Mouse (Mus musculus): ENCODE measurements around the gene Map1s. TPM values are rescaled to one million over a fixed set of nuclear protein-coding genes. Genes with fewer than 3 reads are reported as not detected.

Gene Map1s
- total RNA-seq, 2 experiments from 2014 or later, result 76.5 to 79.8 TPM

GRCm38 (mm10) chr8:70920049-70920922 is 14.6 kb downstream of the Map1s start:
- peak in 1 of 2 experiments; percentile 12 for DNase-seq (ENCODE audit: extremely low spot score in 1 of 2, low spot score in 2 of 2)
- intact Hi-C loops (cut with DNase I), result no loop called here

GRCm38 (mm10) chr8:70924151-70924550 is 18.4 kb downstream of the Map1s start:
- DNase-seq (ENCODE audit: extremely low spot score in 1 of 2, low spot score in 2 of 2), result no peak

DNA sequence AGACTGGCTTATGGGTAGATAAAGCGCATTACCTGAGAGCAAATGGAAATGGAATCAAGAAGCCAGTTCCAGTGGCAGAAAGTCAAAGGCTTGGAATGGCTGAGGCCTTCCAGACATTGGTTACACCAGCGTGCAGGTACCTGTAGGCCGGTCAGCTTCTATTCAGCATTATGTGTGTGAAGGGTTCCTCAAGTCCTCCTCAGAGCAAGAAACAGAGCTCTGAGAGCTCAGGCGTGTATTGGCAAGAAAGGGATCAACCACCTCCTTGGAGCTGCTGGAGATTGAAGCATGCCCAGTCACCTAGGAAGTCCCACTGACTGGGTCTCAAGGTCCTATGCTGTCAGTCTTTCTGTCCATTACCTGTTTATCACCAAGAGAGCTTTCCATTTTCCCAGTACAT is 20.0 kb downstream of the Map1s start:
- intact Hi-C loops (cut with DNase I), result no loop called here
- DNase-seq (ENCODE audit: extremely low spot score in 1 of 2, low spot score in 2 of 2), result no peak

More at GRCm38 (mm10) chr8:70924151-70924550, 18.4 kb downstream of the Map1s start:
- intact Hi-C loops (cut with DNase I), result no loop called here

- DNase-seq (ENCODE audit: extremely low spot score in 1 of 2, low spot score in 2 of 2), result no peak
- intact Hi-C loops (cut with DNase I), result no loop called here
Measured at GRCm38 (mm10) chr8:70926396-70926795, 20.7 kb downstream of the Map1s start.

DNA sequence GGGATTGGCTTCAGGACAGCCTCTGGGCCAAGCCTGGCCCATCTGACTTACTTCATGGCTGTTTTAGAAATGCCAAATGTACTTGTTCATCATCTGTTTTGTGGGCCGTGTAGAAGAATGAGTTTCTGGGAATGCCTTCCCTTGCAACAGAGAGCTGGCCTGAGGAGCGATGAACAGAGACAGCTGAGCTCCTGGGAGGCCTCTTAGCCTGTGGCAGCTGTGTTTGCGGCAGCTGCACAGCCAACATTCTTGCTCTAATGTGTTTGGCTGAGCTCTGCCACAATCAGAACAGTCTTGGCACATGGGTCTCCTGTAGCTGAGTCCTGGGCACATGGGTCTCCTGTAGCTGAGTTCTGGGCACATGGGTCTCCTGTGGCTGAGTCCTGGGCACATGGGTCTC is 22.4 kb downstream of the Map1s start:
- no peak for DNase-seq (ENCODE audit: extremely low spot score in 1 of 2, low spot score in 2 of 2)
- intact Hi-C loops (cut with DNase I), result no loop called here

DNA sequence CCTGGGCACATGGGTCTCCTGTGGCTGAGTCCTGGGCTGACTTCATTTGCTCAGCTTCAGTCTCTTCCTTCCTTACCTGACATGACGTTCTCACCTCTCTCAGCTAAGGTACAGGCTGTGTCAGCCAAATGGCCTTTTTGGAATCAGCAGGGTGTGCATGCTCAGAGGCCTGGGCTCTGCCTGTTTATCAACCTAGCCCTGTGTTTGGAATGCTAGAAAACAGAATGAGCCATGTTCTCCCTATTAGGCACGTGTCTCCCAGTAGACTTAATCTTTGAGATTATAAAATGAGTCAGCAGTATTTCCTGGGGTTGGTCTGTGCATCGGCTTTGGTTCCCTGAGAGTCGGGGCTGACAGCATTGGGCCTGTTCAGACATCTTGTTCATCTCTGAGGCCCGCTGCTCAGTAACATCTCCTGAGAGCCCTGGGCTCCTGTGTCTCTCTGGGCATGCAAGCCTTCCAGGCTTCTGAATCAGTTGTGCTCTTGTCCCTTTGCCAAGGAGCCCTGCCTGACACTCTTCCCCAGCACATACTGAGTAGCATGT is 23.1 kb downstream of the Map1s start:
- DNase-seq (ENCODE audit: extremely low spot score in 1 of 2, low spot score in 2 of 2), result no peak
- intact Hi-C loops (cut with DNase I), result no loop called here

- intact Hi-C loops (cut with DNase I), result no loop called here
- peak in 1 of 2 experiments; percentile 23 for DNase-seq (ENCODE audit: extremely low spot score in 1 of 2, low spot score in 2 of 2)
Measured at GRCm38 (mm10) chr8:70931731-70932130, 26.0 kb downstream of the Map1s start.

DNA sequence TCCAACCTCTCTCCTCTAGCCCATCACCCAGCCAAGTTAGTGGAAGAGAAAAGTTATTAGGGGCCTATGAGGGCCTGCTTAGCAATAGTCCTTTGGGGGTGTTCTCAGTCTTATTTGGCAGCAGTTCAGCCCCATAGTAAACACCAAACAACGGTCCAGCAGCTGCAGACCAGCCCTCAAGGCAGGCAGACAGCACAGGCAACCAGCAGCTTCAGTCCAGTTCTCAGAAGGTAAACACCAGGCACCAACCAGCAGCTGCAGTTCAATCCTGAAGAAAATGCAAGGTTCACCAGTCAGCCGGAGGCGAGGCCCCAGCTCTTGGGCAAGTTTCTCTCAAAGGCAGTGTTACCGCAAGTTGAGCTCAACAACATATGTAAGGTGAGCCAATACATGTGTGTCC is 27.3 kb downstream of the Map1s start:
- no peak for DNase-seq (ENCODE audit: extremely low spot score in 1 of 2, low spot score in 2 of 2)
- intact Hi-C loops (cut with DNase I), result no loop called here

- intact Hi-C loops (cut with DNase I), result no loop called here
- no peak for DNase-seq (ENCODE audit: extremely low spot score in 1 of 2, low spot score in 2 of 2)
Measured at GRCm38 (mm10) chr8:70934786-70935185, 29.1 kb downstream of the Map1s start.

- intact Hi-C loops (cut with DNase I), result no loop called here
- no peak for DNase-seq (ENCODE audit: extremely low spot score in 1 of 2, low spot score in 2 of 2)
Measured at GRCm38 (mm10) chr8:70937200-70937599, 31.5 kb downstream of the Map1s start.

DNA sequence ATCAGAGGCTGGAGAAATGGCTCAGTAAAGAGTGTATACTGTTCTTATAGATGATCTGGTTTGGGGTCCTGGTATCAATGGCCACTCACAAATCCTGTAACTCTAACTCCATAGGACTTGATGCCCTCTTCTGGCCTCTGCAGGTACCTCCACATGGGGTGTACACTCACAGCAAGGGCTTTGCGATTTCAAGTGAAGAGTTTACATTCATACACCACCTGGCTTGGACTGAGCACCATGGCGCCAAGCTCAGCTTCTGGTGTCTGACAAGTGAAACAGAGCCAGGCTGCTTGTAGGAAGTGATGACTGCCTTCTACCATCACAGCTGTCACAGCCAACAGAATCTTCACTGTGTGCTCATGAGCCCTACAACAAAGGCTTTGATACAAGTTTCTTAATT is 35.7 kb downstream of the Map1s start:
- intact Hi-C loops (cut with DNase I), result no loop called here
- no peak for DNase-seq (ENCODE audit: extremely low spot score in 1 of 2, low spot score in 2 of 2)

DNA sequence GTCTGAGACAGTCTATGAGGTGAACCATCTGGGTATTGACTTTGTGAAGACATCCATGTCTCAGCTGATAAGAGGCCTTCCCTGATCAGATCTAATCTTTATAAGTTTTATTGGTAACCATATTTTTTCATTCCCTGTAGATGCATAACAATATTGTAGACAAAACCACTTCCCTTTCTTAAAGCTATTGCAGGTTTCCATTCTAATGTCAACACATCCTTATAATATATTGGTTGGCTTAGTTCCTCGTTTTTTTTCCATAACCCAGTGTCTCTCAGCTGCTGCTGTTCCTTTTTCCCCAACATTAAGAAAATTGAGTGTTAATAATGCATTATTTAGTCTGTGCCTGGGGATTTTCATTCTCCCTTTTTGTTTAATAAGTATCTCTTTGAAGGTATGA is 37.5 kb downstream of the Map1s start:
- intact Hi-C loops (cut with DNase I), result no loop called here
- no peak for DNase-seq (ENCODE audit: extremely low spot score in 1 of 2, low spot score in 2 of 2)

- DNase-seq (ENCODE audit: extremely low spot score in 1 of 2, low spot score in 2 of 2), result no peak
- intact Hi-C loops (cut with DNase I), result no loop called here
Measured at GRCm38 (mm10) chr8:70949847-70950246, 44.1 kb downstream of the Map1s start.

- intact Hi-C loops (cut with DNase I), result no loop called here
- DNase-seq (ENCODE audit: extremely low spot score in 1 of 2, low spot score in 2 of 2), result no peak
Measured at GRCm38 (mm10) chr8:70960703-70961472, 55.2 kb downstream of the Map1s start.

DNA sequence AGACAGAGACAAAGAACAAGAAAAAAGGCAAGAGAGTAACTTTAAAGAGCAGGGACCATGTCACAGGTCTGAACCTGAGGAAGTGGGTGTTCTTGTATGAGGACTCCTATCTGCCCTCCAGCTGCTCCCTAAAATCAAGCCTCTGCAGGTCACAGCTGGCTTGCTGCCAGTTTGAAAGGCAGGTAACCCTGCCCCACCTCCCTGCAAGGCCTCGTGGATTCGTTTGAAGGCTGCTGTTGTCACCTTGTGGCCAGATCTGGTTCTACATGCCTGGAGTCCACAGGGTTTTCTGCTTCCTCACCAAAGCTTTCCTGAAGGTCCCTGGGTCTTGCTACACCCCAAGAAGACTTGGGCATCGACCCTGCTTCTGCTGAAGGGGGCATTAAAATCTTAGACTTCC is 58.4 kb downstream of the Map1s start:
- DNase-seq (ENCODE audit: extremely low spot score in 1 of 2, low spot score in 2 of 2), result peak in 1 of 2 experiments; percentile 35
- intact Hi-C loops (cut with DNase I), result no loop called here

DNA sequence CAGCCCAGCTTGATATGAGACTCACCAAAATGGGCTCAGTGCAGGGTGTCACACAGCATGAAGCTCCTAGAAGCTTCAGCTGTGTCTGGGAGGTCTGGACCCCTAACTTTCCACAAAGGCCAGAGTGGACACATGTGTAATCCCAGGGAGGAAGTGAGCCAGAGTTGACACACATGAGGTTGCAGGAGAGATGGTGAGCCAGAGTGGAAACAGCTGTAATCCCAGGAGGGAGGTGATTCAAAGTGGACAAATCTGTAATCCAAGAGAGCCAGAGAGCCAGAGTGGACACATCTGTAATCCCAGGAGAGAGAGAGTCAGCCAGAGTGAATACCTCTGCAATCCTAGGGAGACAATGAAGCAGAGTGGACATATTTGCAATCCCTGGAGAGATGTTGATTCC is 59.1 kb downstream of the Map1s start:
- no peak for DNase-seq (ENCODE audit: extremely low spot score in 1 of 2, low spot score in 2 of 2)
- intact Hi-C loops (cut with DNase I), result no loop called here

Measured in left cerebral cortex, postnatal 10 days (tissue).